Mouse (Mus musculus): Measurements from ENCODE around the gene Slc2a4. TPM values are rescaled to one million over a fixed set of nuclear protein-coding genes. Genes with fewer than 3 reads are reported as not detected.
"Not testable (repeated sequence)": the region's sequence is repeated elsewhere in the genome, so short reads cannot be mapped to it uniquely, and the experiment has no call there.

Slc2a4 gene
- polyA plus RNA-seq, 1 experiment from 2014 or later, result 31.5 TPM

- WGBS, result 1% methylated on average over 18 of the region's 18 CpGs
- Histone ChIP-seq H3K36me3 (ENCODE audit: control insufficient read depth, insufficient read depth, low read length) (no peaks in the 10 kb centered on the region), H3K9me3 (ENCODE audit: control insufficient read depth, low read depth, low read length) (no peaks in the 10 kb centered on the region), H3K27me3 (ENCODE audit: control insufficient read depth, insufficient read depth, low read length) (no peaks in the 10 kb centered on the region), H3K9ac (replicated peaks; ENCODE audit: low read depth, low read length) (no peak overlapping the region), H3K4me2 (replicated peaks; ENCODE audit: low read depth, low read length) (peak overlapping the region; percentile 34), H3K27ac (ENCODE audit: low read length) (no peak overlapping the region), H3K4me3 (ENCODE audit: low read depth, low read length) (peak overlapping the region; percentile 5; the same call in 1 of the 2 replicates), H3K4me1 (ENCODE audit: control insufficient read depth, insufficient read depth, low read length) (peaks cover 16% of the 10 kb centered on the region; the same call in 1 of the 2 replicates)
- peak; percentile 64 for ATAC-seq (ENCODE audit: insufficient number of reproducible peaks, insufficient read depth, low FRiP score, low read depth)
These were observed 13.8 kb downstream of the Slc2a4 start for GRCm38 (mm10) chr11:69934169-69934568.

DNA sequence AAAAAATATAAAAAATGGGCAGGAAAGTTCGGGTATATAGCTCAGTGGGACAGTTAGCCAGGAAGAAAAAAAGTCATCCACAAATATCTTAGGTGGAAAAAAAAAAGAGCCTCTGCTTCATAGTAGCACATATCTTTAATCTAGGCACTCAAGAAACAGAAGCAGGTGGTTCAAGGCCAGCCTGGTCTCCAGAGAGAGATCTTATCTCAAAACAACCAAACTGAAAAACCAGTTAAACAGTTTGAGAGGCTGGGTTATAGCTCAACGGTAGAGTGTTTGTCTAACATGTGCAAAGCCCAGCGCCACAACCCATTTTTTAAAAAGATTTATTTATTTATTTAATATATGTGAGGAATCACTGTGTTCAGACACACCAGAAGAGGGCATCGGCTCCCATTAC is 14.9 kb downstream of the Slc2a4 start:
- Histone ChIP-seq H3K27ac (ENCODE audit: low read length) (no peak overlapping the region), H3K4me3 (ENCODE audit: low read depth, low read length) (no peak overlapping the region), H3K36me3 (ENCODE audit: control insufficient read depth, insufficient read depth, low read length) (no peaks in the 10 kb centered on the region), H3K27me3 (ENCODE audit: control insufficient read depth, insufficient read depth, low read length) (no peaks in the 10 kb centered on the region), H3K4me1 (ENCODE audit: control insufficient read depth, insufficient read depth, low read length) (peaks cover 16% of the 10 kb centered on the region; the same call in 1 of the 2 replicates), H3K9ac (replicated peaks; ENCODE audit: low read depth, low read length) (no peak overlapping the region), H3K4me2 (replicated peaks; ENCODE audit: low read depth, low read length) (no peak overlapping the region), H3K9me3 (ENCODE audit: control insufficient read depth, low read depth, low read length) (no peaks in the 10 kb centered on the region)
- WGBS, result 66% methylated on average over 4 of the region's 4 CpGs
- no peak for ATAC-seq (ENCODE audit: insufficient number of reproducible peaks, insufficient read depth, low FRiP score, low read depth)

DNA sequence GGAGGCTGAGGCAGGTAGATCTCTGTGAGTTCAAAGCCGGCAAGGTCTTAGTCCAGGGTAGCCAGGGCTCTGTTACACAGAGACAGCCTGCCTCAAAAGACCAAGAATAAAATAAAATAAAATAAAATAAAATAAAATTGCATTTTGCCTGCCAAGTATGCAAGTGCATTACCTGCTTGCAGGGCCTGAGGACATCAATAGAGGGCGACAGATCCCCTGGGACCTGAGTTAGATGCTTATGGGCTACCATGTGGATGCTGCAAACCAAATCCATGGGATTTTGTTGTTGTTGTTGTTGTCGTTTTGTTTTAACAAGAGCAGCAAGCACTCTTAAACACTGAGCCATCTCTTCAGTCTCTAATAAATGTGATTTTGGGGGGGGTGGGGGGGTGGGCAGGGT is 15.7 kb downstream of the Slc2a4 start:
- Histone ChIP-seq H3K4me3 (ENCODE audit: low read depth, low read length) (no peak overlapping the region), H3K27ac (ENCODE audit: low read length) (no peak overlapping the region), H3K36me3 (ENCODE audit: control insufficient read depth, insufficient read depth, low read length) (no peaks in the 10 kb centered on the region), H3K9ac (replicated peaks; ENCODE audit: low read depth, low read length) (no peak overlapping the region), H3K9me3 (ENCODE audit: control insufficient read depth, low read depth, low read length) (no peaks in the 10 kb centered on the region), H3K4me2 (replicated peaks; ENCODE audit: low read depth, low read length) (no peak overlapping the region), H3K27me3 (ENCODE audit: control insufficient read depth, insufficient read depth, low read length) (no peaks in the 10 kb centered on the region), H3K4me1 (ENCODE audit: control insufficient read depth, insufficient read depth, low read length) (peaks cover 16% of the 10 kb centered on the region; the same call in 1 of the 2 replicates)
- no peak for ATAC-seq (ENCODE audit: insufficient number of reproducible peaks, insufficient read depth, low FRiP score, low read depth)
- 34% methylated on average over 3 of the region's 3 CpGs for WGBS

DNA sequence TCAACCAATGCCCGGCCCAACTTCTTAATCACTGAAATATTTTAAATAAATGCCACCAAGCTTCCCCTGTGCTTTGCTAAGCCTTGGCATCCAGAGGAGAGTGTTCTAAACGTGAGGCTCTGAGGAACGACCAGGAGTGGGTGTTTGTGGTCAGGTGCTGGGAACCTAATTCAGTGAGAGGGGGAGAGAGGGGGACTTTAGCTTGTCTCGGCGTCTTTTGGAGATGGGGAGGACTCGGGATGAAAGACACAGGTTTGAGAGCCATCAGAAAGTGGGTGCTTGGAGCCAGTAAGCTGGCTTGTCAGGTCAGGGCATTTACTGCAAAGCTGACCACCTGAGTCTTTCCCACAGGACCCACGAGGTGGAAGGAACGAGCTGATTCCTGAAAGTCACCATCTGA is 16.2 kb downstream of the Slc2a4 start:
- Histone ChIP-seq H3K27ac (ENCODE audit: low read length) (no peak overlapping the region), H3K9ac (replicated peaks; ENCODE audit: low read depth, low read length) (no peak overlapping the region), H3K4me2 (replicated peaks; ENCODE audit: low read depth, low read length) (no peak overlapping the region), H3K27me3 (ENCODE audit: control insufficient read depth, insufficient read depth, low read length) (no peaks in the 10 kb centered on the region), H3K36me3 (ENCODE audit: control insufficient read depth, insufficient read depth, low read length) (no peaks in the 10 kb centered on the region), H3K4me3 (ENCODE audit: low read depth, low read length) (no peak overlapping the region), H3K4me1 (ENCODE audit: control insufficient read depth, insufficient read depth, low read length) (peaks cover 11% of the 10 kb centered on the region; the same call in 1 of the 2 replicates), H3K9me3 (ENCODE audit: control insufficient read depth, low read depth, low read length) (no peaks in the 10 kb centered on the region)
- WGBS, result 69% methylated on average over 8 of the region's 8 CpGs
- no peak for ATAC-seq (ENCODE audit: insufficient number of reproducible peaks, insufficient read depth, low FRiP score, low read depth)

- Histone ChIP-seq H3K9me3 (ENCODE audit: control insufficient read depth, low read depth, low read length) (no peaks in the 10 kb centered on the region), H3K4me2 (replicated peaks; ENCODE audit: low read depth, low read length) (no peak overlapping the region), H3K36me3 (ENCODE audit: control insufficient read depth, insufficient read depth, low read length) (no peaks in the 10 kb centered on the region), H3K4me1 (ENCODE audit: control insufficient read depth, insufficient read depth, low read length) (0 out of 2 replicates have a peak, but pooled peaks cover 5% of the 10 kb centered on the region), H3K9ac (replicated peaks; ENCODE audit: low read depth, low read length) (no peak overlapping the region), H3K27ac (ENCODE audit: low read length) (no peak overlapping the region), H3K4me3 (ENCODE audit: low read depth, low read length) (no peak overlapping the region), H3K27me3 (ENCODE audit: control insufficient read depth, insufficient read depth, low read length) (no peaks in the 10 kb centered on the region)
- no peak for ATAC-seq (ENCODE audit: insufficient number of reproducible peaks, insufficient read depth, low FRiP score, low read depth)
- WGBS, result 73% methylated on average over 3 of the region's 3 CpGs
These were observed 16.9 kb downstream of the Slc2a4 start for GRCm38 (mm10) chr11:69930967-69931537.

DNA sequence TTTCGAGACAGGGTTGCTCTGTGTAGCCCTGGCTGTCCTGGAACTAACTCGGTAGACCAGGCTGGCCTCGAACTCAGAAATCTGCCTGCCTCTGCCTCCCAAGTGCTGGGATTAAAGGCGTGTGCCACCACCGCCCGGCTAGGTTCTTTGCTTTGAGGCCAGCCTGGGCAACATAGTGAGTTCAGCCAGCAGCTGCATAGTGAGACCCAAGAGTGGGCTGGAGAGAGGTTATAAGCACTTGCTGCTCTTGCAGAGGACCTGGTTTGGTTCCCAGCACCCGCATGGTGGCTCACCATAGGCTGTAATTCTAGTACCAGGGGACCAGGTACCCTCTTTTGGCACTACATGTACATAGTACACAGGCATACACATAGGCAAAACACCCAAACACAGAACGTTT is 17.8 kb downstream of the Slc2a4 start:
- H3K4me2 ChIP-seq (replicated peaks; ENCODE audit: low read depth, low read length); H3K36me3 ChIP-seq (ENCODE audit: control insufficient read depth, insufficient read depth, low read length); H3K9ac ChIP-seq (replicated peaks; ENCODE audit: low read depth, low read length); H3K27me3 ChIP-seq (ENCODE audit: control insufficient read depth, insufficient read depth, low read length); H3K9me3 ChIP-seq (ENCODE audit: control insufficient read depth, low read depth, low read length); H3K4me3 ChIP-seq (ENCODE audit: low read depth, low read length); H3K4me1 ChIP-seq (ENCODE audit: control insufficient read depth, insufficient read depth, low read length); ATAC-seq (ENCODE audit: insufficient number of reproducible peaks, insufficient read depth, low FRiP score, low read depth); H3K27ac ChIP-seq (ENCODE audit: low read length): not testable (repeated sequence)
- WGBS, result 87% methylated on average over 8 of the region's 8 CpGs

DNA sequence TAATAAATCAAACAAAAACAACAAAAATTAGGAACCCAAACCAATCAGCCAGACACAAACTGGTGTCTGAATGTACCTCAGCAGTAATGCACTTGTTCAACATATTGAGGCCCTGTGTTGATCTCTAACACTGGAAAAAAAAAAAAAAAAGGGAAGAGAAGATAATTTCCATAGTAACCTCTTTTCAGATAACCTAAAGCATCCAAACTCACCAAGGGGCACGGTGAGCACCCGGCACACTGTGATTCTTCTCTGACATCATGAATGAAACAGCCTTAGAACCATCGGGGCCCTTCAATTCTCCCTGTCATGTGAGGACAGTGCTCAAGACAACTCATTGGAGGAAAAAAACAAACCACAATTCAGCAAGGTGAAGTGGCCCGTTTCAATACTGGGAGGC is 18.3 kb downstream of the Slc2a4 start:
- no peak overlapping the region for H3K4me3 ChIP-seq (ENCODE audit: low read depth, low read length)
- ATAC-seq (ENCODE audit: insufficient number of reproducible peaks, insufficient read depth, low FRiP score, low read depth), result no peak
- 0 out of 2 replicates have a peak, but pooled peaks cover 4% of the 10 kb centered on the region for H3K4me1 ChIP-seq (ENCODE audit: control insufficient read depth, insufficient read depth, low read length)
- no peaks in the 10 kb centered on the region for H3K27me3 ChIP-seq (ENCODE audit: control insufficient read depth, insufficient read depth, low read length)
- no peak overlapping the region for H3K27ac ChIP-seq (ENCODE audit: low read length)
- no peaks in the 10 kb centered on the region for H3K36me3 ChIP-seq (ENCODE audit: control insufficient read depth, insufficient read depth, low read length)
- H3K4me2 ChIP-seq (replicated peaks; ENCODE audit: low read depth, low read length), result no peak overlapping the region
- H3K9ac ChIP-seq (replicated peaks; ENCODE audit: low read depth, low read length), result no peak overlapping the region
- no peaks in the 10 kb centered on the region for H3K9me3 ChIP-seq (ENCODE audit: control insufficient read depth, low read depth, low read length)
- 39% methylated on average over 4 of the region's 4 CpGs for WGBS

DNA sequence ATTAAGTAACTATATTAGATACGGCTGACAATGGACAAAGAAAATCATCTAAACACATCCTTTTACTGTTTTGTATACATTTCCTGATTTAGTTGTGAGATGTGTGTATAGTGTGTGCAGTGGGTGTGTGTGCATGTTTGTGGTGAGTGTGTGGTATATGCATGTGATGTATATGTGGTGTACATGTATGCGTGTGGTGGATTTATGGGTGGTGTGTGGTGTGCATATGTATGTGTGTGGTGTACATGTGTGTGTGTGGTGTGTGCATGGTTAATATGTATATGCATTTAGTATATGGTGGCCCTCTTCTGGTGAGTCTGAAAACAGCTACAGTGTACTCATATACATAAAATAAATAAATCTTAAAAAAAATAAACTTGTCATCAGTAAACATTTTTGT is 20.5 kb downstream of the Slc2a4 start:
- H3K9me3 ChIP-seq (ENCODE audit: control insufficient read depth, low read depth, low read length), result no peaks in the 10 kb centered on the region
- H3K4me2 ChIP-seq (replicated peaks; ENCODE audit: low read depth, low read length), result no peak overlapping the region
- no peaks in the 10 kb centered on the region for H3K36me3 ChIP-seq (ENCODE audit: control insufficient read depth, insufficient read depth, low read length)
- peaks cover 4% of the 10 kb centered on the region for H3K4me1 ChIP-seq (ENCODE audit: control insufficient read depth, insufficient read depth, low read length)
- no peak overlapping the region for H3K4me3 ChIP-seq (ENCODE audit: low read depth, low read length)
- H3K9ac ChIP-seq (replicated peaks; ENCODE audit: low read depth, low read length), result no peak overlapping the region
- H3K27ac ChIP-seq (ENCODE audit: low read length), result no peak overlapping the region
- H3K27me3 ChIP-seq (ENCODE audit: control insufficient read depth, insufficient read depth, low read length), result no peaks in the 10 kb centered on the region
- WGBS, result 97% methylated on average over 2 of the region's 2 CpGs
- 0 out of 2 replicates have a peak, but pooled peaks have one; percentile 28 for ATAC-seq (ENCODE audit: insufficient number of reproducible peaks, insufficient read depth, low FRiP score, low read depth)

DNA sequence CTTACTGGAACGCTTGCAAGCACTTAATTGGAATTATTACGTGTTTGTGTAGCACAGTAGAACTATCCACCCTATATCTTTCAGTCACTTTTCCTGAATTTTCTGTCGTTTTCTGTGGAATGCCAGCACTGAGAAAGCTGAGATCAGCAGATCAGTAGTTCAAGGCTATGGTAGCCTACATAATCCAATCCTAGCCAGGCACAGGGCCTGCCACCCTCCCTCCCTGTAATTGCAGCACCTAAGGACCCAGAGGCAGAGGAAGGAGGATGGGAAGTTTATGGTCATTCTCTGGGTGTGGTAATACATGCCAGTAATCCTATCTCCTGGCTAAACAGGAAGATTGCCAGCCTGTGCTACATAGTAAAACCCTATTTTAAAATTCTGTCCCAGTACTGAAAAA is 25.2 kb downstream of the Slc2a4 start:
- no peak overlapping the region; the same call in 1 of the 2 replicates for H3K9ac ChIP-seq (replicated peaks; ENCODE audit: low read depth, low read length)

More for the DNA sequence above, 25.2 kb downstream of the Slc2a4 start:
- 63% methylated on average over 3 of the region's 3 CpGs for WGBS
- H3K4me3 ChIP-seq (ENCODE audit: low read depth, low read length), result no peak overlapping the region
- peaks cover 14% of the 10 kb centered on the region for H3K36me3 ChIP-seq (ENCODE audit: control insufficient read depth, insufficient read depth, low read length)
- H3K9me3 ChIP-seq (ENCODE audit: control insufficient read depth, low read depth, low read length), result no peaks in the 10 kb centered on the region
- H3K27ac ChIP-seq (ENCODE audit: low read length), result peak overlapping the region; percentile 99; the same call in 1 of the 2 replicates
- peak overlapping the region; percentile 50; the same call in 1 of the 2 replicates for H3K4me2 ChIP-seq (replicated peaks; ENCODE audit: low read depth, low read length)
- no peaks in the 10 kb centered on the region for H3K27me3 ChIP-seq (ENCODE audit: control insufficient read depth, insufficient read depth, low read length)
- ATAC-seq (ENCODE audit: insufficient number of reproducible peaks, insufficient read depth, low FRiP score, low read depth), result no peak
- H3K4me1 ChIP-seq (ENCODE audit: control insufficient read depth, insufficient read depth, low read length), result peaks cover 16% of the 10 kb centered on the region

Measured in stomach, embryonic 14.5 days (tissue).